Mouse (Mus musculus) granulocyte monocyte progenitor cell, adult 5-6 weeks (primary cell): ENCODE results near the gene Vps4a. TPM values are rescaled to one million over a fixed set of nuclear protein-coding genes. Genes with fewer than 3 reads are reported as not detected.
A peak's percentile ranks its signal among the peaks of the same experiment; 100 is the strongest.

Experiments used
- ATAC-seq: replicated peaks from 2 replicates; pipeline ENCODE4 v1.8.0; 2016; ENCODE audit warnings: mild to moderate bottlenecking, moderate TSS enrichment, inconsistent platforms; ENCODE audit not compliant: poor library complexity, severe bottlenecking
- total RNA-seq, 2 experiments: library from RNA; stranded (forward) in 1 of 2; stranded (reverse) in 1 of 2; fragments of 200-712, 200-1000 nt in 1 of 2; fragments of >200 nt in 1 of 2; fragmentation: Nextera tagmentation in 1 of 2; gene quantifications; 2 replicates each; pipeline ENCODE4 v1.2.3; 2014 to 2017

Gene Vps4a
- total RNA-seq, 2 experiments from 2014 or later, result 21.7 to 31.7 TPM

DNA sequence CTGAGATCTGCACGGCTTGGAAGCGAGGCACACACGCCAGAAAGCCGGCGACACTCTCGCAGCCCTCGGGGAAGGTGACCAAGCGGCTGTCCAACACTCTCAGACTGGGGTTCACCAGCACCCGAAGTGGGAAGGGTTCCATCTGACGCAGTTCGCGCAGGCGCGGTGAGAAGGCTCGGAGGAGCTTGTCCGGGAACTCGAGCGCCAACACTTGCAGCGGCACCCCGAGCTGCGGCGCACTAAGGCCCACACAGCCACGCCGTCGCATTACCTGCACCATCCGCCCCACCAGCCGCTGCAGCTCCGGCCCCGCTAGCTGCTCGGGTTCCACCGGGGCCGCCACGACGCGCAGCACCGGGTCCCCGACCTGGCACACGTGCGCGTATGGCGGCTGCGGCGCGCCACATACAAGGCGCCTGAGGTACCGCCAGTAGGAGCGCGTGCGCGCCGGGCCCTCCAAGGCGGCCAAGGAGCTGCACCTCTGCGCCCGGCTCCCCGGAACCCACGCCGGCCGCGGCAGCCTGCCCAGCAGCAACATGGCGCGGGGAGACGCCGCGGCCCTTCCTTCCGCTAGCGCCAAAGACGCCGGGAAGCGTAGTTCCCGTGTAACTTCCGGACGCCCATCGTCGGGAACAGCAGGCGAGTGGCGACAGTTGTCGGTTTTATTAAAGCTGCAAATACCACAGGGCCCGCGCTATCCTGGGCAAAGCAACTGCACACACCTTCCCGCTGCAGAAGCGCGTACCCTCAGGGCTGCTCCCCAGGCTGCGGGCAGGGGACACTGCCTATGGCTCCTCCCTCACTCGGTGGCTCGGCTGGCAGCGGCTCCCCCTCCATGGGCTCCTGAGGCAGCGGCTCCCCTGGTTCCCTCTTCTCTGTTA lies 17.3 kb downstream of the Vps4a start, which contains the start of gene Pdf:
TSS of gene Pdf (minus strand) at position 554 of the 881 bp plus-strand sequence.
- ATAC-seq, result peak; percentile 75

DNA sequence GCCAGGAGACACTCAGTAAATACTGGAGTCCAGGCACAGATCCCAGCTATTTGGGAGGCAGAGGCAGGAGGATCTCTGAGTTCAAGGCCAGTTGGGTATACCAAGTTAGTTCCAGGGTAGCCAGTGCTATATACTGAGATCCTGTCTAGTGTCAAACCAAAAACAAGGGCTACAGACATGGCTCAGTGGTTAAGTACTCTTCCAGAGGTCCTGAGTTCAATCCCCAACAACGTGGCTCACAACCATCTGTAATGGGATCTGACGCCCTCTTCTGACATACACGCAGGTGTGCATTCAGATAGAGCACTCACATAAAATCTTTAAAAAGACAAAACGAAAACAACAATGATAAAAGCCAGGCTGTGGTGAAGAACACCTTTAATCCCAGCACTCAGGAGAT lies 18.5 kb downstream of the Vps4a start:
- ATAC-seq, result no peak

DNA sequence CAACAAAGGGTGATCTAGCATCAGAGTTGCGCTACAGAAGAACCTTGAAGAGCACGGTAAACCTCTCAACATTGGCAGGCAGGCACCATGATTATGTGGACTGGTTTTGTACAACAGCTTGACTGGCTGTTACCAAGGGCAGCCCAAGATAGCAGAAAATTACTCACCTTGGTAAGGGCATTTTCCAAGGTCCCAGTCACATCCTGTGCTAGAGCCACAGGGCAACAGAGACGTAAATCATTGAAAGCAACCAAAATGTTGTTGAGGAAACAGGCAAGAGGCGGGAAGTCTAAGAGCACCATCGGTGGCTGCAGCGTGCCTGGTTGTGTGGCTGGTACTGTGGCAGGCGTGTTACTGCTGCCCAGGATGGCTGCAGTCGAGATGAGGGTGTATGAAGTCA lies 21.0 kb downstream of the Vps4a start:
- ATAC-seq, result no peak

- peak; percentile 93 for ATAC-seq
Measured at GRCm38 (mm10) chr8:107056076-107056972, 25.3 kb downstream of the Vps4a start, which contains the start of the genes Cog8 and Nip7. TSS of gene Cog8 (minus strand) at chr8:107056689. TSS of gene Nip7 (plus strand) at chr8:107056877.

DNA sequence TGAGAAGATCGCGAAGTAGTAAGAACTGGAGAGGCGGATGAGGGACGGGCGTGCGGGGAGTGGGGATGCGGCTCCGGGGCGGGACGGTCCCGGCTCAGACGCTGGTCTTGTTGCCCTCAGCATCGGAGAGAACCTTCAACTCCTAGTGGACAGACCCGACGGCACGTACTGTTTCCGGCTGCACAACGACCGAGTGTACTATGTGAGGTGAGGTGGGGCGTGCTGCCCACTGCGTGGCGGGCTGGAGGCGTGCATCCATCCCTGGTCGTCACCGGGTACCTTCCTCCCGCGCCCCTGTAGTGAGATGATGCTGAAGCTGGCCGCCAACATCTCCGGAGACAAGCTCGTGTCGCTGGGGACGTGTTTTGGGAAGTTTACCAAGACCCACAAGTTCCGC lies 25.9 kb downstream of the Vps4a start:
- ATAC-seq, result peak; percentile 57

- no peak for ATAC-seq
Measured at GRCm38 (mm10) chr8:107062613-107063012, 31.6 kb downstream of the Vps4a start.

DNA sequence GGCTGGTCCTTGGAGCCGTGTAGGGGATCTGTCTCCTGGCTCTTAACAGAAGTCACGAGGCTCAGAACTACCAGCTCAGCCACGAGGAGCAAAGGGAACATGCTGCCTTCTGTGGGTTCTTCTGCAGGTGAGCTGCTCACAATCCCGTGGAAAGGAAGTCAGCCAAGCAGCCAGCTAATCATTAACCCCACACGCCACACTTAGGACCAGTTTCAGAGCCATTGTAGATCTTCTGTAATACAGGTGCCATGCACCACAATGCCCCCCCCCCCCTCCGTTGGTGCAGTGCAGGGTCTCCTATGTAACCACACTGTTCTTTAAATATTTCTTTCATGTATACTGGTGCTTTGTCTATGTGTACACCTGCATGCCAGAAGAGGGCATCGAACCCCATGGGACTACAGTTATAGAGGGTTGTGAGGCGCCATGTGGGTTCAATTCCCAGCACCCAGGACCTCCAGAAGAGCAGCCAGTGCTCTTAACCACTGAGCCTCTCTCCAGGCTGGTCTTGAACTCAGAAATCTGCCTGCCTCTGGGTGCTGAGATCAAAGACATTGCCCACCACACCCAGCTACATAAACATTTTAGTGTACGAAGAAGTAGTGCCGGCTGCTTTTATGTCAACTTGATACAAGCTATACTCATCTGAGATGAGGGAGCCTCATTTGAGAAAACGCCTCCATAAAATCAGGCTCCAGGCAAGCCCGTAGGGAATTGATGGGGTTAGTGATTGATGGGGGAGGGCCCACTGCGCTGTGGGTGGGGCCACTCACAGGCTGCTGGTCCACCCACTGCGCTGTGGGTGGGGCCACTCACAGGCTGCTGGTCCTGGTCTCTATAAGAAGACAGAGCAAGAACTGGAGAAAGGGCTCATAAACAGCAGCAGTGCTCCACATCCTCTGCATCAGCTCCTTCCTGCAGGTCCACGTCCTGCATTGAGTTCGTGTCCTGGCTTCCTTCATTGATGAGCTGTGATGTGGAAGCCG lies 34.8 kb downstream of the Vps4a start, which contains the start of gene Tmed6:
TSS of gene Tmed6 (minus strand) at position 134 of the 986 bp plus-strand sequence.
- ATAC-seq, result peak; percentile 76

- ATAC-seq, result no peak
Measured at GRCm38 (mm10) chr8:107073706-107074105, 42.7 kb downstream of the Vps4a start.

DNA sequence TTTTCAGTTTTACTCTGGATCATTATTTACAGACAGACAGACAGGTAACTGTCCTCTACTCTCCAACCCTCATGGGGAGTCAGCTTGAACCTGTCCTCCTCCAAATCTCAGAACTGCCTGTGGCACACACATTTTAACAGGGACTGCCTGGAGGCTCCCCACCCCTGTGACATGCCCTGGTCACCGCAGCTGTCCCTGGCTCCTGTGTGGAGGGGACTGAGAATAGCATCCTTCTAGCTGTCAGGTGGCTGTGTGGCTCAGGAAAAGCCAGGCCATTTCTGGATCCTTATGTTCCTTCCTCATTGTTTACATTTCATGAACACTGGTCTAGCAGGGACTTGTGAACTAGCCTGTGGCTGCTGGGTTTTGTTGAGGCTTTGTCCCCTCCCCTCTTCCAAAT lies 43.1 kb downstream of the Vps4a start:
- ATAC-seq, result no peak

DNA sequence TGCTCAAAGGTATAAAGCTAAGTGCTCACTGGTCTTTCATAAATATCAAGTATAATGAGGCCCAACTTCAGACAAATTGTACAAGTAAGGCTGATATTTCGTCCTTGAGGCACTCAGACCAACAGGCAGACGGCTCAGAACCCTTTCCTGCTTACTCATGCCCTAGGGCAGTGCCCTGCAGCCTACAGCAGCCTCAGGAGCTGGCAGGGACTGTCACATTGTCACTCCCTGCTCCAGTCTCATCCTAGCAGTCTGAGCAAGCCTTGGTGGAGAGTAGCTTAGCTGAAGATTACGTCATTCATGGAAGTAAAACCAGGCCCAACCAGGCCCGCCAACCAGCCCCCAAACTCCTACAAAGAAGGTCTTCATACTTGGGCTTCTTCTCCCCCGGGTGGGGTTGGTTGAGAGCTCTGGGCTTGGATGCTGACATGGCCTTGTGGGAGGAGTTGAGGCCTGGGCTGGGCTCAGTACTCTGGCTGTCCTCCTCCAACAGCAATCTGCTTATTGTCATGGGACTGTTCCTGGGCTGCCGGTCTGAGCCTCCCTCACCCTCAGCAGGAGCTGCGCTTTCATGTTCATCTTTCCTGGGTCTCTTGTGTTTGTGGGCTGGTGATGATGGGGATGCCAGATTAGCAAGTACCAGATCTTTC lies 45.3 kb downstream of the Vps4a start:
- ATAC-seq, result no peak

DNA sequence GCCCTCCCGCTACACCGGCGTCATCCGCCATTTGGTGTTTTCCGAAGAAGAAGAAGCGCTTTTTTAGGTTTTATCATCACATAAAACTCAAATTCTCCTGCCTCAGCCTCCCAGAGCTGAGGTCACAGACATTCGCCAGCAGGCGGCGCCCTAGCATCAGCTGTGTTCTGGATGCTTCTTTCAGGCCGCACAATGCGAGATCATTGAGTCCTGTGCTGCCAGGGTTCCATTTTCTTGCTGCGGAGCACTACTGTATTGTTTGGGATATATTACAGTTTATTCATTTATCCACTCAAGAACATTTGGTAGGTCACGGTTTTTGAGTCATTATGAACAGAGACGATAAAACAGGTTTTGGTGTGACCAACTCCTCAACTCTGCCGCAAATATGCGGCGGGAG lies 54.3 kb downstream of the Vps4a start:
- no peak for ATAC-seq

DNA sequence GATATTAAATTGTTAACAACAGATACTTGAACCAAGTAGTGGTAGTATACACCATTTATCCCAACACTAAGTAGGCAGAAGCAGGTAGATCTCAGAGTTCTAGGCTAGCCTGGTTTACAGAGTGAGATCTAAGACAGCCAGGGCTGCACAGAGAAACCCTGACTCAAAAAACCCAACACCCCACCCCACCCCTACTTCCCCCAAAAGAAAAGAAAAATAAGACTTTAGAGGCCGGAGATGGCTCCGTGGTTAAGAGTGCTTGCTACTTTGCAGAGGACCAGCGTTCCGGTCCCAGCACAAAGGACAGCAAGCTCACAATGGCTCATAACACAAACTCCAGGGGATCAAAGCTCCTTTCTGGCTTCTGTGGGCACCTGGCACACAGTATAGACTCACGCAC lies 55.0 kb downstream of the Vps4a start:
- no peak for ATAC-seq

DNA sequence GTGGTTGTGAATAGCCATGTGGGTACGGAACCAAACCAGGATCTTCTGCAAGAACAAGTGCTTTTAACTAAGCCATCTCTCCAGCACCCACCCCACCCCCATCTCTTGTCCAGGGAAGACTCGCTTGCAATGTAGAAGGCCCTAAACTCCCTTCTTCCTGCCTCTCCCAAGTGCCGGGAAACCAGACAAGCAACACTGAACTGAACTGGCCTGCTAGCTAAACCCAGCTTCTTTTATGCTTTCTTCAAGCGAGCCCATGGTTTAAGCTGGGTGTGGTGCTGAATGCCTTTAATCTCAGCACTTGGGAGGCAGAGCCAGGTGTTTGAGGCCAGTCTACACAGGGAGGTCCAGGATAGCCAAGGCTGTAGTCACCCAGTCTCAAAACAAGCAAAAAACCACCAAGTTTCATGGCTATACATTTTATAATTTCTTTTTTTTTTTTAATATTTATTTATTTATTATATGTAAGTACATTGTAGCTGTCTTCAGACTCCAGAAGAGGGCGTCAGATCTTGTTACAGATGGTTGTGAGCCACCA lies 57.6 kb downstream of the Vps4a start:
- ATAC-seq, result no peak

DNA sequence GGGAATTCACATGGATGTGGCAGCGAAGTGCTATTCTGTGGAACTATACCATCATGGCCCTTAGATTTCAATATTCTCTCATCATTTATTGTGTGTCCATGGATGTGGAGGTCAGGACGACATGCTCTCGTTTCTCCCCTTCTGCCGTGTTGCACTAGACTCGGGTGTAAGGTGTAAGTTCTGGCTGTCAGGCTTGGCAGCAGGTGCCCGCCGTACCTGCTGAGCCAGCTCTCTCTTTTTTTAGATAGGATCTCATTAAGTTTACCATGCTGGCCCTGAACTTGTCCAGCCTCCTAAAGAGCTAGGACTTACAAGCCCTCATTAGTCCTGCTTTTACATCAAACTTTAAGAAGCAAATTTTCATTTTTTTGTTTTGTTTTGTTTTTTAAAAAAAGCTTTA lies 59.5 kb downstream of the Vps4a start:
- ATAC-seq, result no peak

Other genes with a start within 250 kb of the Vps4a start
- gene Has3, start 161.0 kb upstream of the Vps4a start, total RNA-seq (2014; fragmentation: Nextera tagmentation), result not detected in 2 replicates
- 0.17 and 0.77 TPM in 2 replicates for gene Has3, start 161.0 kb upstream of the Vps4a start, total RNA-seq (2017)
- gene Utp4, start 137.6 kb upstream of the Vps4a start, total RNA-seq (2014; fragmentation: Nextera tagmentation), result 55.7 and 56.0 TPM in 2 replicates
- 50.3 and 57.8 TPM in 2 replicates for gene Utp4, start 137.6 kb upstream of the Vps4a start, total RNA-seq (2017)
- gene Sntb2, start 95.5 kb upstream of the Vps4a start, total RNA-seq (2014; fragmentation: Nextera tagmentation), result 5.4 and 7.1 TPM in 2 replicates
- gene Sntb2, start 95.5 kb upstream of the Vps4a start, total RNA-seq (2017), result 5.9 and 6.2 TPM in 2 replicates
- 24.2 and 42.5 TPM in 2 replicates for gene Pdf, start 17.4 kb downstream of the Vps4a start, total RNA-seq (2014; fragmentation: Nextera tagmentation)
- gene Pdf, start 17.4 kb downstream of the Vps4a start, total RNA-seq (2017), result 45.1 and 50.8 TPM in 2 replicates
- gene Cog8, start 25.5 kb downstream of the Vps4a start, total RNA-seq (2014; fragmentation: Nextera tagmentation), result 17.0 and 23.7 TPM in 2 replicates
- gene Cog8, start 25.5 kb downstream of the Vps4a start, total RNA-seq (2017), result 22.3 and 25.0 TPM in 2 replicates
- gene Nip7, start 25.7 kb downstream of the Vps4a start, total RNA-seq (2014; fragmentation: Nextera tagmentation), result 53.7 and 59.8 TPM in 2 replicates
- 56.1 and 67.4 TPM in 2 replicates for gene Nip7, start 25.7 kb downstream of the Vps4a start, total RNA-seq (2017)
- not detected in 2 replicates for gene Tmed6, start 34.4 kb downstream of the Vps4a start, total RNA-seq (2014; fragmentation: Nextera tagmentation)
- gene Tmed6, start 34.4 kb downstream of the Vps4a start, total RNA-seq (2017), result not detected in 2 replicates
- 39.1 and 46.7 TPM in 2 replicates for gene Terf2, start 65.3 kb downstream of the Vps4a start, total RNA-seq (2014; fragmentation: Nextera tagmentation)
- gene Terf2, start 65.3 kb downstream of the Vps4a start, total RNA-seq (2017), result 22.3 and 26.3 TPM in 2 replicates
- 64.4 and 68.5 TPM in 2 replicates for gene Cyb5b, start 119.4 kb downstream of the Vps4a start, total RNA-seq (2014; fragmentation: Nextera tagmentation)
- 59.0 and 67.4 TPM in 2 replicates for gene Cyb5b, start 119.4 kb downstream of the Vps4a start, total RNA-seq (2017)